8 mouse cellular contexts compared by ENCODE assay signal in the genomic region with DNA sequence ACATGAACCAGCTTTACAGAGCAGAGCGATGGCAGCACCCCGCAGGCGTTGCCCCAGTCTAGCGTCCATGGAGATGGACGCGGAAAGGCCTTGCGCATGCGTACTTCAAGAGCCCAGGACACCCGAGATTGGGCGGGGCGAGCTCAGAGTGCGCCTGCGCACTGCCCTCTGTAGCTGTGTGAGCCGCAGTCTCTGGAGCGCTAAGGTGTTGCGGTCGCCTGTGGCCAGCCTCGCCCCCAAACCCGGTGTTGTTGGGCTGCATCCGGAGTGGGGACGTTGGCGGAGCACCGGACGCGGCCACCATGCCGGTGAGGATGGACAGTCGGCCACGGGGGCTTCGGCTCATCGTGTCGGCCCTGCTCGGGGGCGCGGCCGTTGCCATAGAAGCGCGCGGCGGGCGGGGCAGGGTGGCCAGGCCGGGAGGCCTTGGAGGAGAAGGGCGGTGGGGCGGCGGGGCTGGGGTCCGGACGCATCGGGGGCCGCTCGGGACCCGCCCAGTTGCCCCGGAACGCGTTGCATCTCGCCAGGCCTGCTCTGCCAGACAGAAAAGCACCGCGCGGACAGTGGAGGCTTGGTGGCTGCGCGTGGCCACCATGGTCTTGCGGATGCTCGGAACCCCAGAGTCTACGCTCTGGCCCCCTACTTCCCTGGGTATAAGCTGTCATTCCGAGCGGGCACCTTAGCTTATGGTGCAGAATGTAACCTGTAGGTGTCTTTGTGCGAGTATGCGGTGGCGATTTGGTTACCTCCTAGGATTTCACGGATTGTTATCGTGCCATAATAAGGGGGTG. TPM values are rescaled to one million over a fixed set of nuclear protein-coding genes. Genes with fewer than 3 reads are reported as not detected.
DNase-seq lines count a peak whose midpoint lies in the region; ATAC-seq and TF ChIP-seq lines count a peak whose summit lies in the region.

A gene (plus strand): TSS at position 156 of the 791 bp plus-strand sequence.

- ATAC-seq in embryonic facial prominence, embryonic 14.5 days (ENCODE audit: low read depth) = peak; percentile 99
- ATAC-seq in limb, embryonic 13.5 days (ENCODE audit: low FRiP score, low read depth) = peak; percentile 97
- peak; percentile 96 for ATAC-seq in midbrain, embryonic 16.5 days

- peak within 1 kb of the TSS; percentile 82 for H3K9ac ChIP-seq in embryonic facial prominence, embryonic 14.5 days (ENCODE audit: low read depth, low read length)
- peak within 1 kb of the TSS; percentile 89 for H3K9ac ChIP-seq in heart, adult 2 months (ENCODE audit: low read depth, low read length)
- peak within 1 kb of the TSS; percentile 83 for H3K9ac ChIP-seq in limb, embryonic 13.5 days
- H3K9ac ChIP-seq in midbrain, embryonic 16.5 days (ENCODE audit: low read depth, low read length) = peak within 1 kb of the TSS; percentile 93

- H3K36me3 ChIP-seq in embryonic facial prominence, embryonic 14.5 days (ENCODE audit: control insufficient read depth, insufficient read depth, low read length) = peaks cover 16% of the 10 kb centered on the region; the same call in 1 of the 2 replicates
- H3K36me3 ChIP-seq in heart, adult 2 months (ENCODE audit: control insufficient read depth, insufficient read depth, low read length) = no peaks in the 10 kb centered on the region
- H3K36me3 ChIP-seq in limb, embryonic 13.5 days = peaks cover 12% of the 10 kb centered on the region
- peaks cover 5% of the 10 kb centered on the region; the same call in 1 of the 2 replicates for H3K36me3 ChIP-seq in midbrain, embryonic 16.5 days (ENCODE audit: control insufficient read depth, insufficient read depth, low read length)

- peak within 1 kb of the TSS; percentile 72 for H3K27ac ChIP-seq in embryonic facial prominence, embryonic 14.5 days (replicated peaks; ENCODE audit: low read depth, low read length)
- H3K27ac ChIP-seq in heart, adult 2 months = peak within 1 kb of the TSS; percentile 62
- H3K27ac ChIP-seq in limb, embryonic 13.5 days = peak within 1 kb of the TSS; percentile 70
- H3K27ac ChIP-seq in midbrain, embryonic 16.5 days (ENCODE audit: low read length) = peak within 1 kb of the TSS; percentile 92

- peak; percentile 64 for TF ChIP-seq POLR2A in heart, adult 2 months (IDR thresholded peaks at IDR 0.05; ENCODE audit: insufficient read depth, low read depth, low read length)

- intact Hi-C loops in heart, adult 2 months (cut with DNase I) = loop anchor here (5.0 kb wide), 2 partner anchors 45 to 100 kb away; no protein-coding TSS in a partner anchor

- peaks cover 1% of the 10 kb centered on the region; the same call in 1 of the 2 replicates for H3K79me2 ChIP-seq in heart, adult 2 months (replicated peaks; ENCODE audit: control insufficient read depth, insufficient read depth, low read length)

- TF ChIP-seq EP300 in heart, adult 2 months (IDR thresholded peaks at IDR 0.05; ENCODE audit: insufficient read depth, low read depth, low read length) = no peak

- TF ChIP-seq CTCF in heart, adult 2 months (IDR thresholded peaks at IDR 0.05) = no peak

- H3K4me2 ChIP-seq in embryonic facial prominence, embryonic 14.5 days (ENCODE audit: low read depth, low read length) = peak within 1 kb of the TSS; percentile 77
- H3K4me2 ChIP-seq in limb, embryonic 13.5 days (replicated peaks) = peak within 1 kb of the TSS; percentile 87
- peak within 1 kb of the TSS; percentile 69 for H3K4me2 ChIP-seq in midbrain, embryonic 16.5 days (ENCODE audit: low read length)

- peak; percentile 97 for DNase-seq in 3T3-L1 (ENCODE audit: low read depth, low spot score)
- DNase-seq in adrenal gland, postnatal 4 days (ENCODE audit: low spot score in 2 of 2) = peak; percentile 82 to 90
- peak; percentile 97 for DNase-seq in embryonic facial prominence, embryonic 14.5 days (ENCODE audit: low spot score)
- peak; percentile 96 for DNase-seq in heart, adult 2 months
- DNase-seq in kidney, adult 8-10 months = peak; percentile 95
- DNase-seq in spleen, postnatal 10 days (ENCODE audit: low spot score in 2 of 2) = peak; percentile 91 to 96

- H3K9me3 ChIP-seq in embryonic facial prominence, embryonic 14.5 days (ENCODE audit: control insufficient read depth, low read length) = 0 out of 2 replicates have a peak, but pooled peaks cover 7% of the 10 kb centered on the region
- H3K9me3 ChIP-seq in limb, embryonic 13.5 days = no peaks in the 10 kb centered on the region
- H3K9me3 ChIP-seq in midbrain, embryonic 16.5 days (replicated peaks; ENCODE audit: control insufficient read depth, low read length, poor library complexity, severe bottlenecking) = peaks cover 3% of the 10 kb centered on the region; the same call in 1 of the 2 replicates

- peak within 1 kb of the TSS; percentile 95 for H3K4me3 ChIP-seq in embryonic facial prominence, embryonic 14.5 days (ENCODE audit: low read depth, low read length)
- H3K4me3 ChIP-seq in heart, adult 2 months = peak within 1 kb of the TSS; percentile 73
- peak within 1 kb of the TSS; percentile 89 for H3K4me3 ChIP-seq in limb, embryonic 13.5 days
- peak within 1 kb of the TSS; percentile 82 for H3K4me3 ChIP-seq in midbrain, embryonic 16.5 days (ENCODE audit: low read depth, low read length)

- 1% methylated on average over 28 of the region's 69 CpGs for WGBS in embryonic facial prominence, embryonic 14.5 days
- under 1% methylated on average over 68 of the region's 69 CpGs for WGBS in heart, adult 2 months
- WGBS in limb, embryonic 13.5 days = under 1% methylated on average over 67 of the region's 69 CpGs
- WGBS in midbrain, embryonic 16.5 days = 1% methylated on average over 56 of the region's 69 CpGs

- H3K4me1 ChIP-seq in embryonic facial prominence, embryonic 14.5 days (ENCODE audit: control insufficient read depth, insufficient read depth, low read length) = peaks cover 10% of the 10 kb centered on the region
- peaks cover 1% of the 10 kb centered on the region; the same call in 1 of the 2 replicates for H3K4me1 ChIP-seq in heart, adult 2 months (ENCODE audit: control insufficient read depth, insufficient read depth, low read length)
- peaks cover 13% of the 10 kb centered on the region for H3K4me1 ChIP-seq in limb, embryonic 13.5 days
- peaks cover 20% of the 10 kb centered on the region for H3K4me1 ChIP-seq in midbrain, embryonic 16.5 days (ENCODE audit: control insufficient read depth, insufficient read depth, low read length)

- no peaks in the 10 kb centered on the region for H3K27me3 ChIP-seq in embryonic facial prominence, embryonic 14.5 days (replicated peaks; ENCODE audit: control insufficient read depth, insufficient read depth, low read length)
- no peaks in the 10 kb centered on the region for H3K27me3 ChIP-seq in heart, adult 2 months (ENCODE audit: control insufficient read depth, insufficient read depth, low read length)
- no peaks in the 10 kb centered on the region for H3K27me3 ChIP-seq in limb, embryonic 13.5 days
- no peaks in the 10 kb centered on the region for H3K27me3 ChIP-seq in midbrain, embryonic 16.5 days (ENCODE audit: control insufficient read depth, insufficient read depth, low read depth, low read length)

RNA-seq across cellular contexts. Expression of the gene that starts here (rescaled TPM):
- 10 to 100 TPM; 27.5 to 30.1 TPM for total RNA-seq in adrenal gland, postnatal 4 days (2021)
- 75.4 and 77.0 TPM in 2 replicates for polyA plus RNA-seq in embryonic facial prominence, embryonic 14.5 days (2014; fragmentation: Nextera tagmentation; extraction: Ambion mirVana)
- 1 to 10 TPM; 7.9 to 8.2 TPM for total RNA-seq in heart, adult 2 months (2021)
- polyA plus RNA-seq in heart, adult 2 months (2012; rRNA removed) = 4.9 and 9.0 TPM in 2 replicates
- polyA plus RNA-seq in limb, embryonic 13.5 days (2015; fragmentation: Nextera tagmentation; extraction: Ambion mirVana) = 105 and 112 TPM in 2 replicates
- 363 and 379 TPM in 2 replicates for polyA plus RNA-seq in midbrain, embryonic 16.5 days (2015; fragmentation: Nextera tagmentation; extraction: Ambion mirVana)

Comparison
In these comparisons a context has a peak if more than half of its experiments do, and no peak if none do; other contexts are left out.
1. Peak in every context shown above with its lines: DNase-seq, ATAC-seq, H3K4me3 ChIP-seq and H3K27ac ChIP-seq.